ENCODE assay signal across 17 mouse cellular contexts in the genomic region with DNA sequence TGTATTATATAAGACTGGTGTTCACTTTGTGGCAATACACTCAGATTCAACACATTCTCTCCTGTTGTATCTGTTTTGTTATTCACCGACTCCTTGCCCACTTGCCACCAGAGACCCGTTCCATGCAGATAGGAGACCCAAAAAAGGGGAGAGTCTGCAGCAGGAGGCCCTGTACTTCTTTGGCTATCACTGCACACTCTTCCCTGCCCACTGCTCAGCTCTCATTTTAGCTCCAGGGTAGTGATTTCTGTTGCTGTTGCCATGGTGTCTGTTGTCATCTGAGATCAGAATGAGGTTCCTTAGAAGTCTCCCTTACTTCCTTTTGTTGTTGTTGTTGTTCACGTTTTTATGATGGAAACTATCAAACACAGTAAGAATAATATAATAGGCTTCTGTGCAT. TPM values are rescaled to one million over a fixed set of nuclear protein-coding genes. Genes with fewer than 3 reads are reported as not detected.
"Had no signal": no experiment of that assay in that cellular context is flagged by ENCODE, and none has a peak within 500 bp of the region (broad histone marks: within the 10 kb centered on the region; RNA-seq: fewer than 3 reads in every experiment).

No protein-coding gene starts in this region.

- H3K27ac ChIP-seq: lung, embryonic 15.5 days; macrophage; midbrain, embryonic 12.5 days; neural tube, embryonic 12.5 days; stomach, embryonic 15.5 days; stomach, postnatal 0 days had no signal

- H3K4me3 ChIP-seq: lung, embryonic 15.5 days; megakaryocyte, embryonic 14.5 days; midbrain, embryonic 12.5 days; neural tube, embryonic 12.5 days; stomach, embryonic 15.5 days had no signal

- DNase-seq: liver, postnatal 0 days; lung, adult 2 months; lung, postnatal 14 days; lung, postnatal 36 days; midbrain, embryonic 14.5 days; right cerebral cortex, postnatal 14 days; thymus, adult 2 months; thymus, postnatal 25 days; thymus, postnatal 4 days had no signal

RNA-seq across cellular contexts. Expression of gene Sv2b, which starts 34.5 kb away (rescaled TPM):
- total RNA-seq: megakaryocyte progenitor cell, adult 5-6 weeks had no signal
